Mouse (Mus musculus): ENCODE data around the gene Tomt. TPM values are rescaled to one million over a fixed set of nuclear protein-coding genes. Genes with fewer than 3 reads are reported as not detected.

Gene Tomt
- total and polyA plus RNA-seq, 2 experiments from 2014 or later: 0.27 TPM; not detected in 1

- no peaks in the 10 kb centered on the region for H3K27me3 ChIP-seq (ENCODE audit: insufficient read depth, low read length)
- H3K4me3 ChIP-seq (ENCODE audit: low read depth, low read length): no peak overlapping the region
- no peak overlapping the region for H3K27ac ChIP-seq (ENCODE audit: low read depth, low read length)
- H3K4me1 ChIP-seq (ENCODE audit: insufficient read depth): no peaks in the 10 kb centered on the region
- DNase-seq (no peak), ATAC-seq (no peak)
- H3K36me3 ChIP-seq (ENCODE audit: insufficient read depth): no peaks in the 10 kb centered on the region
- TF ChIP-seq CTCF (IDR thresholded peaks at IDR 0.05; ENCODE audit: low read depth): no peak
- no peak overlapping the region for H3K9ac ChIP-seq
- H3K9me3 ChIP-seq (ENCODE audit: low read length): no peaks in the 10 kb centered on the region
- H3K4me2 ChIP-seq (ENCODE audit: low read depth): no peak overlapping the region
Measured at GRCm38 (mm10) chr7:101860978-101861377, 45.2 kb downstream of the Tomt start.

DNA sequence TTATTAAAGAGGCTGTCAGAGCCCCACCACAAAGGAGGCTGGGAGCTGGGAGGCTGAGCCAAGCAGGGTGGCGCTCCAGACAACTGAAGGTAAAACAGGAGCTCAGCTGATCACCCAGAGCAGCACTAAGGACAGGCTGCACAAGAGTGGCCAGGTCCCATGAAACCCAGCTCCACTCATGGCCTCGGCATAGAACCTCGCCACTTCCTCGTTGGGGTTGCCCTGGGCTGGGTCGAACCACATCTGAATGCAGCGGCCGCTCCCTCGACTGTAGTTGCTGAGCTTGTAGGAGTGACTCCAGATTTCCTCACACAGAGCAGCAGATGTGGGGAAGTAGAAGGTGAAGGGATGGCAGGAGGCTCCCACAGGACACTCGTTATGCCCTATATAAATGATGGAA is 47.8 kb downstream of the Tomt start:
- DNase-seq (no peak), ATAC-seq (no peak)
- 77% methylated on average over 9 of the region's 9 CpGs for WGBS
- Histone ChIP-seq H3K27ac (ENCODE audit: low read depth, low read length) (no peak overlapping the region), H3K4me3 (ENCODE audit: low read depth, low read length) (no peak overlapping the region), H3K27me3 (ENCODE audit: insufficient read depth, low read length) (no peaks in the 10 kb centered on the region), H3K9ac (no peak overlapping the region), H3K36me3 (ENCODE audit: insufficient read depth) (no peaks in the 10 kb centered on the region), H3K9me3 (ENCODE audit: low read length) (no peaks in the 10 kb centered on the region), H3K4me1 (ENCODE audit: insufficient read depth) (no peaks in the 10 kb centered on the region), H3K4me2 (ENCODE audit: low read depth) (no peak overlapping the region)
- no peak for TF ChIP-seq CTCF (IDR thresholded peaks at IDR 0.05; ENCODE audit: low read depth)

GRCm38 (mm10) chr7:101857094-101857493 is 49.1 kb downstream of the Tomt start, which contains the start of gene Folr2:
Gene Folr2, minus strand, starts transcription at chr7:101857194.
- H3K9ac ChIP-seq: no peak within 1 kb of the TSS
- DNase-seq (no peak), ATAC-seq (no peak)
- H3K9me3 ChIP-seq (ENCODE audit: low read length): no peaks in the 10 kb centered on the region
- H3K36me3 ChIP-seq (ENCODE audit: insufficient read depth): no peaks in the 10 kb centered on the region
- WGBS: 90% methylated on average over 4 of the region's 4 CpGs
- no peak within 1 kb of the TSS for H3K4me3 ChIP-seq (ENCODE audit: low read depth, low read length)
- no peak within 1 kb of the TSS for H3K27ac ChIP-seq (ENCODE audit: low read depth, low read length)
- no peak within 1 kb of the TSS for H3K4me2 ChIP-seq (ENCODE audit: low read depth)
- no peaks in the 10 kb centered on the region for H3K27me3 ChIP-seq (ENCODE audit: insufficient read depth, low read length)
- no peaks in the 10 kb centered on the region for H3K4me1 ChIP-seq (ENCODE audit: insufficient read depth)
- no peak for TF ChIP-seq CTCF (IDR thresholded peaks at IDR 0.05; ENCODE audit: low read depth)

- H3K9ac ChIP-seq: no peak overlapping the region
- no peaks in the 10 kb centered on the region for H3K27me3 ChIP-seq (ENCODE audit: insufficient read depth, low read length)
- H3K4me1 ChIP-seq (ENCODE audit: insufficient read depth): no peaks in the 10 kb centered on the region
- no peak overlapping the region for H3K4me2 ChIP-seq (ENCODE audit: low read depth)
- DNase-seq (no peak), ATAC-seq (no peak)
- H3K4me3 ChIP-seq (ENCODE audit: low read depth, low read length): no peak overlapping the region
- no peak overlapping the region for H3K27ac ChIP-seq (ENCODE audit: low read depth, low read length)
- 88% methylated on average over 2 of the region's 2 CpGs for WGBS
- H3K36me3 ChIP-seq (ENCODE audit: insufficient read depth): no peaks in the 10 kb centered on the region
- no peaks in the 10 kb centered on the region for H3K9me3 ChIP-seq (ENCODE audit: low read length)
- no peak for TF ChIP-seq CTCF (IDR thresholded peaks at IDR 0.05; ENCODE audit: low read depth)
Measured at GRCm38 (mm10) chr7:101853816-101854215, 52.3 kb downstream of the Tomt start.

DNA sequence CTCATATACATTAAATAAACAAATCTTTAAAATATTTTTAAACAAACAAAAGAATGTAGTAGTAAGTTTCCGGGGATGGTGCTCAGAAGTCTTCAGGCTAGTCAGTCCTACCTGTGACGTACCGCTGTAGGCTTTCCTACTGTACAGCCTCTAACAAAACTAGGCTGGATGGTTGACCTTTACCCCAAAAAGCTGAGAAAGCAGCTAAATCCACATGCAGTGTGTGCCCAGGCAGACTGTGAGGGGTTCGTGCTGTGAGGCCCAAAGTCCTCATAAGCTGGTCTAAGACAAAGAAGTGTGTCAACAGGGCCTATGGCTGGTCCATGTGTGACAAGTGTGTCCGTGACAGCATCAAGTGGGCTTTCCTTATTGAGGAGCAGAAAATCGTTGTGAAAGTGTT is 53.3 kb downstream of the Tomt start:
- DNase-seq: no peak
- H3K4me1 ChIP-seq (ENCODE audit: insufficient read depth): no peaks in the 10 kb centered on the region
- ATAC-seq: no peak
- H3K9me3 ChIP-seq (ENCODE audit: low read length): no peaks in the 10 kb centered on the region
- no peak overlapping the region for H3K4me2 ChIP-seq (ENCODE audit: low read depth)
- no peaks in the 10 kb centered on the region for H3K27me3 ChIP-seq (ENCODE audit: insufficient read depth, low read length)
- TF ChIP-seq CTCF (IDR thresholded peaks at IDR 0.05; ENCODE audit: low read depth): no peak
- no peak overlapping the region for H3K9ac ChIP-seq
- no peak overlapping the region for H3K27ac ChIP-seq (ENCODE audit: low read depth, low read length)
- WGBS: 83% methylated on average over 6 of the region's 6 CpGs
- no peaks in the 10 kb centered on the region for H3K36me3 ChIP-seq (ENCODE audit: insufficient read depth)
- H3K4me3 ChIP-seq (ENCODE audit: low read depth, low read length): no peak overlapping the region

GRCm38 (mm10) chr7:101851689-101852088 is 54.5 kb downstream of the Tomt start:
- no peak for TF ChIP-seq CTCF (IDR thresholded peaks at IDR 0.05; ENCODE audit: low read depth)
- DNase-seq: no peak
- Histone ChIP-seq H3K27ac (ENCODE audit: low read depth, low read length) (no peak overlapping the region), H3K9ac (no peak overlapping the region), H3K4me2 (ENCODE audit: low read depth) (no peak overlapping the region), H3K27me3 (ENCODE audit: insufficient read depth, low read length) (no peaks in the 10 kb centered on the region), H3K4me3 (ENCODE audit: low read depth, low read length) (no peak overlapping the region), H3K9me3 (ENCODE audit: low read length) (no peaks in the 10 kb centered on the region), H3K36me3 (ENCODE audit: insufficient read depth) (no peaks in the 10 kb centered on the region), H3K4me1 (ENCODE audit: insufficient read depth) (no peaks in the 10 kb centered on the region)
- no peak for ATAC-seq
- WGBS: 83% methylated on average over 6 of the region's 6 CpGs

Small RNA genes lying within 50 kb of the gene (microRNA-seq; reads per million reads assigned to microRNA genes)
- 0 reads per million in 2 experiments for gene Gm22655

Other genes starting within 250 kb of the Tomt start
- 40.6 and 45.9 TPM in 2 replicates for gene Clpb, start 242.7 kb downstream of the Tomt start, total RNA-seq (2014; rRNA removed)
- gene Clpb, start 242.7 kb downstream of the Tomt start, polyA plus RNA-seq (2015; fragmentation: Nextera tagmentation; extraction: Ambion mirVana): 34.6 and 38.3 TPM in 2 replicates
- not detected in 2 replicates for gene Phox2a, start 88.0 kb downstream of the Tomt start, total RNA-seq (2014; rRNA removed)
- gene Phox2a, start 88.0 kb downstream of the Tomt start, polyA plus RNA-seq (2015; fragmentation: Nextera tagmentation; extraction: Ambion mirVana): not detected in 2 replicates
- gene Inppl1, start 68.1 kb downstream of the Tomt start, total RNA-seq (2014; rRNA removed): 14.7 and 15.4 TPM in 2 replicates
- 6.6 and 9.6 TPM in 2 replicates for gene Inppl1, start 68.1 kb downstream of the Tomt start, polyA plus RNA-seq (2015; fragmentation: Nextera tagmentation; extraction: Ambion mirVana)
- 3.4 and 3.8 TPM in 2 replicates for gene Folr2, start 49.2 kb downstream of the Tomt start, total RNA-seq (2014; rRNA removed)
- gene Folr2, start 49.2 kb downstream of the Tomt start, polyA plus RNA-seq (2015; fragmentation: Nextera tagmentation; extraction: Ambion mirVana): 2.5 and 3.0 TPM in 2 replicates
- 47.0 and 64.2 TPM in 2 replicates for gene Anapc15, start 42.6 kb downstream of the Tomt start, total RNA-seq (2014; rRNA removed)
- gene Anapc15, start 42.6 kb downstream of the Tomt start, polyA plus RNA-seq (2015; fragmentation: Nextera tagmentation; extraction: Ambion mirVana): 68.8 and 73.3 TPM in 2 replicates
- gene Folr1, start 35.6 kb downstream of the Tomt start, total RNA-seq (2014; rRNA removed): 7.0 and 10.5 TPM in 2 replicates
- 38.5 and 49.6 TPM in 2 replicates for gene Folr1, start 35.6 kb downstream of the Tomt start, polyA plus RNA-seq (2015; fragmentation: Nextera tagmentation; extraction: Ambion mirVana)
- 96.3 and 105 TPM in 2 replicates for gene Lamtor1, start 455 bp downstream of the Tomt start, total RNA-seq (2014; rRNA removed)
- 176 and 205 TPM in 2 replicates for gene Lamtor1, start 455 bp downstream of the Tomt start, polyA plus RNA-seq (2015; fragmentation: Nextera tagmentation; extraction: Ambion mirVana)
- 4.8 and 5.4 TPM in 2 replicates for gene Lrrc51, start 27.5 kb upstream of the Tomt start, total RNA-seq (2014; rRNA removed)
- gene Lrrc51, start 27.5 kb upstream of the Tomt start, polyA plus RNA-seq (2015; fragmentation: Nextera tagmentation; extraction: Ambion mirVana): 9.1 and 10.6 TPM in 2 replicates
- 58.3 and 74.2 TPM in 2 replicates for gene Numa1, start 27.8 kb upstream of the Tomt start, total RNA-seq (2014; rRNA removed)
- 18.1 and 24.3 TPM in 2 replicates for gene Numa1, start 27.8 kb upstream of the Tomt start, polyA plus RNA-seq (2015; fragmentation: Nextera tagmentation; extraction: Ambion mirVana)
- 9.5 and 11.2 TPM in 2 replicates for gene Il18bp, start 112.3 kb upstream of the Tomt start, total RNA-seq (2014; rRNA removed)
- 1.7 and 2.8 TPM in 2 replicates for gene Il18bp, start 112.3 kb upstream of the Tomt start, polyA plus RNA-seq (2015; fragmentation: Nextera tagmentation; extraction: Ambion mirVana)
- gene Rnf121, start 159.1 kb upstream of the Tomt start, total RNA-seq (2014; rRNA removed): 28.8 and 34.2 TPM in 2 replicates
- gene Rnf121, start 159.1 kb upstream of the Tomt start, polyA plus RNA-seq (2015; fragmentation: Nextera tagmentation; extraction: Ambion mirVana): 19.9 and 23.4 TPM in 2 replicates
- 23.4 and 32.7 TPM in 2 replicates for gene Xndc1, start 159.2 kb upstream of the Tomt start, total RNA-seq (2014; rRNA removed)
- gene Xndc1, start 159.2 kb upstream of the Tomt start, polyA plus RNA-seq (2015; fragmentation: Nextera tagmentation; extraction: Ambion mirVana): 11.9 and 14.6 TPM in 2 replicates
- gene Xntrpc, start 159.4 kb upstream of the Tomt start, total RNA-seq (2014; rRNA removed): 1.3 and 2.5 TPM in 2 replicates
- 0.42 and 0.58 TPM in 2 replicates for gene Xntrpc, start 159.4 kb upstream of the Tomt start, polyA plus RNA-seq (2015; fragmentation: Nextera tagmentation; extraction: Ambion mirVana)
- 0.23 and 1.1 TPM in 2 replicates for gene Trpc2, start 176.8 kb upstream of the Tomt start, total RNA-seq (2014; rRNA removed)
- gene Trpc2, start 176.8 kb upstream of the Tomt start, polyA plus RNA-seq (2015; fragmentation: Nextera tagmentation; extraction: Ambion mirVana): not detected in 2 replicates
- 0.15 TPM in 1 of 2 replicates, not detected in the other for gene Art1, start 195.4 kb upstream of the Tomt start, total RNA-seq (2014; rRNA removed)
- gene Art1, start 195.4 kb upstream of the Tomt start, polyA plus RNA-seq (2015; fragmentation: Nextera tagmentation; extraction: Ambion mirVana): 0.15 and 0.39 TPM in 2 replicates
- 0.23 and 0.29 TPM in 2 replicates for gene Art5, start 203.1 kb upstream of the Tomt start, total RNA-seq (2014; rRNA removed)
- gene Art5, start 203.1 kb upstream of the Tomt start, polyA plus RNA-seq (2015; fragmentation: Nextera tagmentation; extraction: Ambion mirVana): 0.22 and 0.50 TPM in 2 replicates
- 0.23 and 0.62 TPM in 2 replicates for gene Chrna10, start 210.5 kb upstream of the Tomt start, total RNA-seq (2014; rRNA removed)
- 0.16 TPM in 1 of 2 replicates, not detected in the other for gene Chrna10, start 210.5 kb upstream of the Tomt start, polyA plus RNA-seq (2015; fragmentation: Nextera tagmentation; extraction: Ambion mirVana)

All from forebrain, postnatal 0 days (tissue).